ENCODE assay signal across 7 mouse cellular contexts in the genomic region with DNA sequence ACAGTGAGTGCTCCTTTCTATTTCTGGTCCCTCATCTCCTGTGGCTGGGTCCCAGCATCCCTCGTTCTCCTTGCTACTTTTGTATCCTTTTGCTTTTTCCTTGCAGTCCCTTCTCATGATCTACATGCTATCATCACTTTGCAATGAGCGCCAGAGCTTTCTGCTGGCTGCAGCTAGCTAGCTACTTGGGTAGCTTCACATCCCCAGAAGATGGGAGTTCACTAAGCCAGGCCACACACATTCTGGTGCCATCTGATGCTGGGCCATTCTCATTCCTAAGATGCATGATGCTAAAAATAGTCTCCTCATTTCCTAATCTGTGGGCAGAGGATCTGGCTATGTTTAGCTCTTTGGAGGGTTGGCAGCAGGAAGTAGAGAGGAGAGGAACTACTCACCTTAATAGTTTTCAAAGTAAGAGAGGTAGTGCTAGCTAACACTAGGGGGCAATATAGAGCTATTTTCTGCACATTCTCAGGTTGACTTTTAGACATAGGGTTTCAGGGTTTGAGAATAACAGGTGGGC. TPM values are rescaled to one million over a fixed set of nuclear protein-coding genes. Genes with fewer than 3 reads are reported as not detected.
A peak's percentile ranks its signal among the peaks of the same experiment; 100 is the strongest.
DNase-seq lines count a peak whose midpoint lies in the region; ATAC-seq and TF ChIP-seq lines count a peak whose summit lies in the region.

No protein-coding gene starts in this region.

- intact Hi-C loops in heart, adult 2 months (cut with DNase I): loop anchor here (10.0 kb wide), 1 partner anchor 84 kb away; no protein-coding TSS in a partner anchor

- DNase-seq in thymus, adult 2 months: peak; percentile 6
- no peak for DNase-seq in thymus, adult 18-20 months
- peak; percentile 24 to 65 for DNase-seq in cerebellum, postnatal 14 days
- peak in 1 of 2 experiments; percentile 29 for DNase-seq in heart, adult 2 months
- DNase-seq in skeletal muscle tissue, adult 2 months (ENCODE audit: low read depth, low spot score): peak; percentile 60

- ATAC-seq in kidney, embryonic 16.5 days (ENCODE audit: low FRiP score, low TSS enrichment): peak; percentile 16; the same call in 1 of the 2 replicates
- peak; percentile 75 for ATAC-seq in megakaryocyte, adult 5-6 weeks (ENCODE audit: poor library complexity, severe bottlenecking)

- TF ChIP-seq POLR2A in thymus, adult 2 months (IDR thresholded peaks at IDR 0.05; ENCODE audit: control insufficient read depth, extremely low read depth, insufficient read depth, low read length, poor library complexity): no peak
- no peak for TF ChIP-seq POLR2A in heart, adult 2 months (IDR thresholded peaks at IDR 0.05; ENCODE audit: insufficient read depth, low read depth, low read length)

- WGBS in thymus, adult 2 months: 42% methylated on average over 2 of the region's 2 CpGs
- WGBS in heart, adult 2 months: 40% methylated on average over 2 of the region's 2 CpGs
- 34% methylated on average over 2 of the region's 2 CpGs for WGBS in kidney, embryonic 16.5 days

- no peak overlapping the region for H3K27ac ChIP-seq in thymus, adult 2 months (ENCODE audit: control insufficient read depth, insufficient read depth, low read length)
- no peak overlapping the region for H3K27ac ChIP-seq in heart, adult 2 months
- peak overlapping the region; percentile 21; the same call in 1 of the 2 replicates for H3K27ac ChIP-seq in kidney, embryonic 16.5 days (ENCODE audit: low read length)

- no peaks in the 10 kb centered on the region for H3K9me3 ChIP-seq in kidney, embryonic 16.5 days (ENCODE audit: low read length)

- H3K27me3 ChIP-seq in thymus, adult 2 months (ENCODE audit: control insufficient read depth, insufficient read depth, low read length): no peaks in the 10 kb centered on the region; the same call in 1 of the 2 replicates
- peaks cover 3% of the 10 kb centered on the region for H3K27me3 ChIP-seq in heart, adult 2 months (ENCODE audit: control insufficient read depth, insufficient read depth, low read length)
- H3K27me3 ChIP-seq in kidney, embryonic 16.5 days (ENCODE audit: insufficient read depth, low read length): no peaks in the 10 kb centered on the region

- H3K4me2 ChIP-seq in kidney, embryonic 16.5 days (replicated peaks; ENCODE audit: low read depth, low read length): peak overlapping the region; percentile 81

- peaks cover 7% of the 10 kb centered on the region for H3K4me1 ChIP-seq in thymus, adult 2 months (replicated peaks; ENCODE audit: control insufficient read depth, insufficient read depth, low read length)
- H3K4me1 ChIP-seq in heart, adult 2 months (ENCODE audit: control insufficient read depth, insufficient read depth, low read length): no peaks in the 10 kb centered on the region
- peaks cover 13% of the 10 kb centered on the region; the same call in 1 of the 2 replicates for H3K4me1 ChIP-seq in kidney, embryonic 16.5 days (ENCODE audit: insufficient read depth, low read length)

- no peak for TF ChIP-seq EP300 in heart, adult 2 months (IDR thresholded peaks at IDR 0.05; ENCODE audit: insufficient read depth, low read depth, low read length)

- H3K9ac ChIP-seq in heart, adult 2 months (ENCODE audit: low read depth, low read length): no peak overlapping the region
- peak overlapping the region; percentile 22; the same call in 1 of the 2 replicates for H3K9ac ChIP-seq in kidney, embryonic 16.5 days (replicated peaks; ENCODE audit: low read length)

- TF ChIP-seq CTCF in thymus, adult 2 months (IDR thresholded peaks at IDR 0.05; ENCODE audit: borderline replicate concordance, control insufficient read depth, extremely low read depth, insufficient read depth, low read length, poor library complexity): no peak
- TF ChIP-seq CTCF in heart, adult 2 months (IDR thresholded peaks at IDR 0.05): peak; percentile 73

- no peaks in the 10 kb centered on the region for H3K79me2 ChIP-seq in heart, adult 2 months (replicated peaks; ENCODE audit: control insufficient read depth, insufficient read depth, low read length)

- no peak overlapping the region for H3K4me3 ChIP-seq in thymus, adult 2 months (ENCODE audit: control insufficient read depth, insufficient read depth, low read length)
- H3K4me3 ChIP-seq in heart, adult 2 months: no peak overlapping the region
- peak overlapping the region; percentile 32 for H3K4me3 ChIP-seq in kidney, embryonic 16.5 days (ENCODE audit: low read length)

- H3K36me3 ChIP-seq in thymus, adult 2 months (ENCODE audit: control insufficient read depth, insufficient read depth, low read length): no peaks in the 10 kb centered on the region
- no peaks in the 10 kb centered on the region for H3K36me3 ChIP-seq in heart, adult 2 months (ENCODE audit: control insufficient read depth, insufficient read depth, low read length)
- no peaks in the 10 kb centered on the region for H3K36me3 ChIP-seq in kidney, embryonic 16.5 days (ENCODE audit: insufficient read depth, low read length)

RNA-seq across cellular contexts. Expression of a gene that starts 3.0 kb away (rescaled TPM):
- 1.3 and 1.8 TPM in 2 replicates for polyA plus RNA-seq in thymus, adult 2 months (2012; rRNA removed)
- total RNA-seq in heart, adult 2 months (2021): 1 to 10 TPM; 2.8 to 3.0 TPM
- polyA plus RNA-seq in heart, adult 2 months (2012; rRNA removed): 1.5 and 1.8 TPM in 2 replicates
- 28.1 and 30.8 TPM in 2 replicates for polyA plus RNA-seq in kidney, embryonic 16.5 days (2015; fragmentation: Nextera tagmentation; extraction: Ambion mirVana)
- not detected in 2 replicates for total RNA-seq in megakaryocyte, adult 5-6 weeks (2015)
- not detected in 2 replicates for total RNA-seq in megakaryocyte, adult 5-6 weeks (2017)

Comparison
In these comparisons a context has a peak if more than half of its experiments do, and no peak if none do; other contexts are left out.
1. DNase-seq: peak in thymus, adult 2 months (single experiment), cerebellum, postnatal 14 days (2 of 2) and skeletal muscle tissue, adult 2 months (single experiment); none in thymus, adult 18-20 months (0 of 2).
2. RNA of a gene that starts 3.0 kb away (polyA plus RNA-seq): 28.1 to 30.8 TPM in kidney, embryonic 16.5 days; 1.3 to 1.8 TPM in thymus, adult 2 months and 1.5 to 1.8 TPM in heart, adult 2 months; every median in the first group is over 10 times any median in the second.